Mouse (Mus musculus) erythroblast, embryonic 14.5 days (primary cell): Measurements from ENCODE around the gene Mdm1.

Source experiments
- GATA1 ChIP-seq: IDR thresholded peaks from 2 replicates; pipeline ENCODE4 v1.6.1; 2012; ENCODE audit warnings: low read length, inconsistent platforms, mixed read lengths
- TAL1 ChIP-seq: IDR thresholded peaks from 3 replicates; pipeline ENCODE4 v1.6.1; 2012; ENCODE audit warnings: low read length, inconsistent platforms, mixed read lengths

- TF ChIP-seq GATA1 (no peak), TAL1 (no peak)
These were observed 48.9 kb upstream of the Mdm1 start for GRCm38 (mm10) chr10:118092745-118093144.
